ENCODE assay signal across 9 mouse cellular contexts in genomic region chr14:51026391-51027133, GRCm38 (mm10). TPM values are rescaled to one million over a fixed set of nuclear protein-coding genes. Genes with fewer than 3 reads are reported as not detected.
DNase-seq lines count a peak whose midpoint lies in the region; ATAC-seq and TF ChIP-seq lines count a peak whose summit lies in the region.
"Had no signal": no experiment of that assay in that cellular context is flagged by ENCODE, and none has a peak within 500 bp of the region (broad histone marks: within the 10 kb centered on the region; RNA-seq: fewer than 3 reads in every experiment).

No protein-coding gene starts in this region.

- H3K79me2 ChIP-seq in liver, adult 2 months (ENCODE audit: control insufficient read depth, insufficient read depth, low read length), result no peaks in the 10 kb centered on the region

- H3K27ac ChIP-seq in kidney, postnatal 0 days, result no peak overlapping the region
- H3K27ac ChIP-seq in liver, adult 2 months (replicated peaks; ENCODE audit: insufficient read depth, low read depth, low read length), result no peak overlapping the region
- H3K27ac ChIP-seq in neural tube, embryonic 11.5 days (ENCODE audit: low read depth, low read length), result no peak overlapping the region

- no peaks in the 10 kb centered on the region for H3K36me3 ChIP-seq in kidney, postnatal 0 days (ENCODE audit: insufficient read depth, low read length)
- no peaks in the 10 kb centered on the region for H3K36me3 ChIP-seq in liver, adult 2 months (ENCODE audit: control insufficient read depth, insufficient read depth, low read length)
- no peaks in the 10 kb centered on the region for H3K36me3 ChIP-seq in neural tube, embryonic 11.5 days (ENCODE audit: control insufficient read depth, insufficient read depth, low read length)

- 38% methylated on average over 5 of the region's 5 CpGs for WGBS in kidney, postnatal 0 days
- WGBS in liver, adult 2 months, result 38% methylated on average over 5 of the region's 5 CpGs
- 40% methylated on average over 5 of the region's 5 CpGs for WGBS in neural tube, embryonic 11.5 days

- H3K9me3 ChIP-seq in kidney, postnatal 0 days (replicated peaks; ENCODE audit: low read length), result no peaks in the 10 kb centered on the region
- no peaks in the 10 kb centered on the region for H3K9me3 ChIP-seq in neural tube, embryonic 11.5 days (ENCODE audit: control insufficient read depth, low read length)

- ATAC-seq in common myeloid progenitor, adult 5-6 weeks (replicated peaks; ENCODE audit: low read depth, poor library complexity, severe bottlenecking), result peak; percentile 97
- no peak for ATAC-seq in kidney, postnatal 0 days (replicated peaks; ENCODE audit: low FRiP score, low read depth)
- peak; percentile 63 for ATAC-seq in neural tube, embryonic 11.5 days (ENCODE audit: insufficient read depth, low FRiP score, low TSS enrichment)

- peak; percentile 94 for TF ChIP-seq CTCF in kidney, postnatal 0 days (IDR thresholded peaks at IDR 0.05; ENCODE audit: low read depth)
- peak; percentile 72 for TF ChIP-seq CTCF in liver, adult 2 months (IDR thresholded peaks at IDR 0.05; ENCODE audit: low read depth, low read length)

- H3K4me3 ChIP-seq in kidney, postnatal 0 days (replicated peaks; ENCODE audit: low read depth, low read length), result no peak overlapping the region
- no peak overlapping the region for H3K4me3 ChIP-seq in liver, adult 2 months (ENCODE audit: insufficient read depth, low read depth, low read length)
- H3K4me3 ChIP-seq in neural tube, embryonic 11.5 days (ENCODE audit: low read depth, low read length), result no peak overlapping the region
- H3K4me3 ChIP-seq: erythroblast, embryonic 14.5 days had no signal

- peak; percentile 80 to 82 for DNase-seq in B cell, adult 2 months
- peak; percentile 80 for DNase-seq in ZHBTc4 (ENCODE audit: low read depth, low spot score)
- DNase-seq in gastrocnemius, postnatal 25 days, result peak; percentile 20
- peak; percentile 90 for DNase-seq in kidney, postnatal 0 days (ENCODE audit: low spot score)
- DNase-seq in liver, adult 2 months (ENCODE audit: extremely low read depth, low read depth, low spot score), result peak; percentile 74
- peak; percentile 63 for DNase-seq in neural tube, embryonic 11.5 days (ENCODE audit: low spot score)
- peak; percentile 64 for DNase-seq in testis, postnatal 10 days (ENCODE audit: low spot score)

- H3K4me1 ChIP-seq in kidney, postnatal 0 days (replicated peaks; ENCODE audit: insufficient read depth, low read length), result no peaks in the 10 kb centered on the region
- no peaks in the 10 kb centered on the region for H3K4me1 ChIP-seq in liver, adult 2 months (ENCODE audit: control insufficient read depth, insufficient read depth, low read length)
- H3K4me1 ChIP-seq in neural tube, embryonic 11.5 days (ENCODE audit: control insufficient read depth, insufficient read depth, low read length), result no peaks in the 10 kb centered on the region

- no peak overlapping the region for H3K9ac ChIP-seq in kidney, postnatal 0 days (ENCODE audit: low read depth, low read length)
- no peak overlapping the region for H3K9ac ChIP-seq in liver, adult 2 months (ENCODE audit: low read depth, low read length)
- H3K9ac ChIP-seq in neural tube, embryonic 11.5 days (ENCODE audit: low read length), result no peak overlapping the region

- TF ChIP-seq POLR2A in liver, adult 2 months (IDR thresholded peaks at IDR 0.05; ENCODE audit: extremely low read depth, insufficient read depth, low read length), result no peak

- no peaks in the 10 kb centered on the region for H3K27me3 ChIP-seq in kidney, postnatal 0 days (ENCODE audit: insufficient read depth, low read length)
- H3K27me3 ChIP-seq in liver, adult 2 months (ENCODE audit: control insufficient read depth, insufficient read depth, low read length), result no peaks in the 10 kb centered on the region
- no peaks in the 10 kb centered on the region for H3K27me3 ChIP-seq in neural tube, embryonic 11.5 days (ENCODE audit: control insufficient read depth, insufficient read depth, low read length)

- no peak overlapping the region for H3K4me2 ChIP-seq in kidney, postnatal 0 days (ENCODE audit: low read length)
- no peak overlapping the region for H3K4me2 ChIP-seq in neural tube, embryonic 11.5 days (ENCODE audit: low read depth)

RNA-seq across cellular contexts. Expression of gene Rnase9, which starts 15.1 kb away (rescaled TPM):
- not detected in 2 replicates for total RNA-seq in common myeloid progenitor, adult 5-6 weeks (2017)
- total RNA-seq in gastrocnemius, postnatal 25 days (2021), result not detected
- 0.11 TPM in 1 of 2 replicates, not detected in the other for polyA plus RNA-seq in kidney, postnatal 0 days (2015; fragmentation: Nextera tagmentation; extraction: Ambion mirVana)
- total RNA-seq in liver, adult 2 months (2014; rRNA removed), result not detected in 2 replicates
- not detected in 2 replicates for polyA plus RNA-seq in liver, adult 2 months (2012; rRNA removed)
- not detected in 2 replicates for polyA plus RNA-seq in neural tube, embryonic 11.5 days (2014; fragmentation: Nextera tagmentation; extraction: Ambion mirVana)
- polyA plus RNA-seq: erythroblast, embryonic 14.5 days had no signal

RNA-seq across cellular contexts. Expression of gene Rnase10, which starts 19.0 kb away (rescaled TPM):
- not detected in 2 replicates for total RNA-seq in common myeloid progenitor, adult 5-6 weeks (2017)
- not detected for total RNA-seq in gastrocnemius, postnatal 25 days (2021)
- 0.08 and 0.11 TPM in 2 replicates for polyA plus RNA-seq in kidney, postnatal 0 days (2015; fragmentation: Nextera tagmentation; extraction: Ambion mirVana)
- total RNA-seq in liver, adult 2 months (2014; rRNA removed), result 0.09 TPM in 1 of 2 replicates, not detected in the other
- polyA plus RNA-seq in liver, adult 2 months (2012; rRNA removed), result 0.09 and 0.11 TPM in 2 replicates
- polyA plus RNA-seq in neural tube, embryonic 11.5 days (2014; fragmentation: Nextera tagmentation; extraction: Ambion mirVana), result not detected in 2 replicates
- polyA plus RNA-seq: erythroblast, embryonic 14.5 days had no signal

RNA-seq across cellular contexts. Expression of gene Rnase11, which starts 23.4 kb away (rescaled TPM):
- total RNA-seq in common myeloid progenitor, adult 5-6 weeks (2017), result not detected in 2 replicates
- total RNA-seq in gastrocnemius, postnatal 25 days (2021), result not detected
- 0.27 TPM in 1 of 2 replicates, not detected in the other for polyA plus RNA-seq in kidney, postnatal 0 days (2015; fragmentation: Nextera tagmentation; extraction: Ambion mirVana)
- total RNA-seq in liver, adult 2 months (2014; rRNA removed), result not detected in 2 replicates
- not detected in 2 replicates for polyA plus RNA-seq in liver, adult 2 months (2012; rRNA removed)
- not detected in 2 replicates for polyA plus RNA-seq in neural tube, embryonic 11.5 days (2014; fragmentation: Nextera tagmentation; extraction: Ambion mirVana)
- polyA plus RNA-seq: erythroblast, embryonic 14.5 days had no signal

RNA-seq across cellular contexts. Expression of gene Rnase12, which starts 30.9 kb away (rescaled TPM):
- total RNA-seq in common myeloid progenitor, adult 5-6 weeks (2017), result not detected in 2 replicates
- not detected for total RNA-seq in gastrocnemius, postnatal 25 days (2021)
- polyA plus RNA-seq in kidney, postnatal 0 days (2015; fragmentation: Nextera tagmentation; extraction: Ambion mirVana), result 10.3 and 11.1 TPM in 2 replicates
- 0.27 TPM in 1 of 2 replicates, not detected in the other for total RNA-seq in liver, adult 2 months (2014; rRNA removed)
- not detected in 2 replicates for polyA plus RNA-seq in liver, adult 2 months (2012; rRNA removed)
- not detected in 2 replicates for polyA plus RNA-seq in neural tube, embryonic 11.5 days (2014; fragmentation: Nextera tagmentation; extraction: Ambion mirVana)
- polyA plus RNA-seq: erythroblast, embryonic 14.5 days had no signal

RNA-seq across cellular contexts. Expression of gene Olfr750, which starts 47.7 kb away (rescaled TPM):
- not detected in 2 replicates for total RNA-seq in common myeloid progenitor, adult 5-6 weeks (2017)
- not detected for total RNA-seq in gastrocnemius, postnatal 25 days (2021)
- polyA plus RNA-seq in kidney, postnatal 0 days (2015; fragmentation: Nextera tagmentation; extraction: Ambion mirVana), result not detected in 2 replicates
- total RNA-seq in liver, adult 2 months (2014; rRNA removed), result not detected in 2 replicates
- not detected in 2 replicates for polyA plus RNA-seq in liver, adult 2 months (2012; rRNA removed)
- polyA plus RNA-seq in neural tube, embryonic 11.5 days (2014; fragmentation: Nextera tagmentation; extraction: Ambion mirVana), result not detected in 2 replicates
- polyA plus RNA-seq: erythroblast, embryonic 14.5 days had no signal

Comparison
In these comparisons a context has a peak if more than half of its experiments do, and no peak if none do; other contexts are left out.
1. DNase-seq: peak in every context shown above with its lines; median percentile 90 in kidney, postnatal 0 days; 81 in B cell, adult 2 months; 80 in ZHBTc4; 74 in liver, adult 2 months; 64 in testis, postnatal 10 days; 63 in neural tube, embryonic 11.5 days; 20 in gastrocnemius, postnatal 25 days.